Mouse (Mus musculus) stomach, postnatal 0 days (tissue): Measurements from ENCODE around the gene Snx29.

Experiments used
- CTCF ChIP-seq: IDR thresholded peaks from 2 replicates; pipeline ENCODE4 v1.5.1; 2016; ENCODE audit warnings: antibody characterized with exemption, low read depth, mild to moderate bottlenecking, moderate library complexity
- EP300 ChIP-seq: optimal IDR thresholded peaks from 2 replicates; pipeline ENCODE3; 2016; ENCODE audit warnings: antibody characterized with exemption

DNA sequence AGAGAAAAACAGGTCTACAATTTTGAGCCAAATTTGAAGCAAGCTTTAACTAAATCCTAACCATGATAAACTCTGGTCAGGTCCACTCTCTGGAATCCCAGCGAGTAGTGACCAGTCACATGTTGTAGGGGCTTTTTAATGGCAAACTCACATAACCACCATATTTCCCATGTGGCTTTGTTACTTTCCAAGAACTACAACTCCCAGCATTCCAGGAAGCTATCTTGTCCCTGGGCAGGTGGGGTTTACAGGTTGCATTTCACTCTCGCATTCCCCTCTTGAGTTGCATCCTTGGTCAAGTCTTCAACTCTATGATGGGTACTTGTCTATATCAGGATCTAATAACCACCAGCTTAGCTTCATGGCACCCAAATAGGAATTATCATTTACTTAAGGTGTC lies 17.2 kb upstream of the Snx29 start:
- TF ChIP-seq CTCF, result no peak
- no peak for TF ChIP-seq EP300
